Mouse (Mus musculus) Patski (cell line): ENCODE measurements around the gene Psors1c2. TPM values are rescaled to one million over a fixed set of nuclear protein-coding genes. Genes with fewer than 3 reads are reported as not detected.

Experiments used
- ATAC-seq: fragments of 100-300 bp; one replicate; pipeline ENCODE4 v1.8.0; 2021
- CTCF ChIA-PET: fragments of 350-600 bp; sonication (Branson Sonifier 250); formaldehyde crosslinking; loops from one replicate; lab custom pipeline; 2022; ENCODE audit warnings: inconsistent platforms; lab: Charles Lee
- POLR2A ChIA-PET: fragments of 350-600 bp; sonication (Branson Sonifier 250); formaldehyde crosslinking; loops from one replicate; lab custom pipeline; 2022; ENCODE audit warnings: antibody characterized with exemption, inconsistent platforms; lab: Charles Lee
- DNase-seq: peaks from one replicate; pipeline ENCODE4 v3.0.0-alpha.2; 2011; ENCODE audit warnings: low read depth, low spot score
- H3K27me3 ChIP-seq: fragments of 371-371 bp; one replicate; pipeline ENCODE4 v1.5.1; 2021
- CTCF ChIP-seq: fragments of 100-300 bp; IDR thresholded peaks from one replicate; pipeline ENCODE4 v1.5.1; 2021
- in situ Hi-C: fragments of 300-500 bp; cut with MboI; formaldehyde crosslinking; loops from 3 replicates; pipeline ENCODE4 v1.11.1; 2018; ENCODE audit warnings: low pct_unique_long_range_greater_than_20kb, mixed read lengths
- polyA plus RNA-seq: library from polyadenylated mRNA; unstranded; gene quantifications from one replicate; pipeline ENCODE4 v1.2.3, GENCODE M21; 2021

The Psors1c2 gene
- polyA plus RNA-seq = 0.37 TPM

GRCm38 (mm10) chr17:35532901-35533300, at the start of gene Psors1c2:
Gene Psors1c2, plus strand, starts transcription at chr17:35533201.
- TF ChIP-seq CTCF = no peak
- in situ Hi-C loops = no loop called here
- ATAC-seq (no peak), DNase-seq (no peak)
- no peaks in the 10 kb centered on the region for H3K27me3 ChIP-seq
- CTCF ChIA-PET = interaction anchor here (4.3 kb wide), 1 partner anchor 12 kb away, joined by 34 read pairs; no protein-coding TSS in a partner anchor
- POLR2A ChIA-PET = no interaction called here

- ATAC-seq (no peak), DNase-seq (no peak)
- in situ Hi-C loops = no loop called here
- TF ChIP-seq CTCF = peak; percentile 95
- peaks cover 4% of the 10 kb centered on the region for H3K27me3 ChIP-seq
- POLR2A ChIA-PET = no interaction called here
- CTCF ChIA-PET = interaction anchor here (1.0 to 4.0 kb wide), 3 partner anchors 12 to 50 kb away, joined by 3 to 16 read pairs (median 6); no protein-coding TSS in a partner anchor
Observed at GRCm38 (mm10) chr17:35484066-35484465, 48.9 kb upstream of the Psors1c2 start.

- POLR2A ChIA-PET = interaction anchor here (0.6 kb wide), 2 partner anchors 221 to 237 kb away, joined by 3 to 5 read pairs; no protein-coding TSS in a partner anchor
- peaks cover 17% of the 10 kb centered on the region for H3K27me3 ChIP-seq
- DNase-seq (no peak), ATAC-seq (no peak)
- CTCF ChIA-PET = interaction anchor here (4.0 kb wide), 1 partner anchor 28 kb away, joined by 16 read pairs; no protein-coding TSS in a partner anchor
- in situ Hi-C loops = no loop called here
- TF ChIP-seq CTCF = no peak
Observed at GRCm38 (mm10) chr17:35485702-35486101, 47.3 kb upstream of the Psors1c2 start.

GRCm38 (mm10) chr17:35486726-35487125, 46.3 kb upstream of the Psors1c2 start:
- peaks cover 17% of the 10 kb centered on the region for H3K27me3 ChIP-seq
- POLR2A ChIA-PET = no interaction called here
- CTCF ChIA-PET = no interaction called here
- DNase-seq (no peak), ATAC-seq (no peak)
- in situ Hi-C loops = no loop called here
- TF ChIP-seq CTCF = no peak

- peaks cover 20% of the 10 kb centered on the region for H3K27me3 ChIP-seq
- DNase-seq (no peak), ATAC-seq (no peak)
- no peak for TF ChIP-seq CTCF
- CTCF ChIA-PET = interaction anchor here (1.3 kb wide), 1 partner anchor 25 kb away, joined by 4 read pairs; no protein-coding TSS in a partner anchor
- POLR2A ChIA-PET = interaction anchor here (0.7 kb wide), 1 partner anchor 105 kb away, joined by 3 read pairs; no protein-coding TSS in a partner anchor
- in situ Hi-C loops = no loop called here
Observed at GRCm38 (mm10) chr17:35488041-35488440, 45.0 kb upstream of the Psors1c2 start.

- ATAC-seq = no peak
- DNase-seq = no peak
- POLR2A ChIA-PET = no interaction called here
- in situ Hi-C loops = no loop called here
- CTCF ChIA-PET = no interaction called here
- H3K27me3 ChIP-seq = peaks cover 20% of the 10 kb centered on the region
- TF ChIP-seq CTCF = no peak
Observed at GRCm38 (mm10) chr17:35490320-35490719, 42.7 kb upstream of the Psors1c2 start.

GRCm38 (mm10) chr17:35497124-35497523, 35.9 kb upstream of the Psors1c2 start:
- ATAC-seq = no peak
- no peak for DNase-seq
- peaks cover 3% of the 10 kb centered on the region for H3K27me3 ChIP-seq
- in situ Hi-C loops = no loop called here
- CTCF ChIA-PET = no interaction called here
- no peak for TF ChIP-seq CTCF
- POLR2A ChIA-PET = no interaction called here

- no peaks in the 10 kb centered on the region for H3K27me3 ChIP-seq
- TF ChIP-seq CTCF = no peak
- DNase-seq (no peak), ATAC-seq (no peak)
- POLR2A ChIA-PET = interaction anchor here (0.6 kb wide), 1 partner anchor 13 kb away, joined by 7 read pairs; no protein-coding TSS in a partner anchor
- in situ Hi-C loops = no loop called here
- CTCF ChIA-PET = no interaction called here
Observed at GRCm38 (mm10) chr17:35502226-35502625, 30.8 kb upstream of the Psors1c2 start.

- no peak for DNase-seq
- ChIA-PET CTCF (no interaction called here), POLR2A (no interaction called here)
- no peaks in the 10 kb centered on the region for H3K27me3 ChIP-seq
- no peak for TF ChIP-seq CTCF
- in situ Hi-C loops = no loop called here
- no peak for ATAC-seq
Observed at GRCm38 (mm10) chr17:35502762-35503161, 30.2 kb upstream of the Psors1c2 start.

GRCm38 (mm10) chr17:35503849-35504248, 29.2 kb upstream of the Psors1c2 start:
- ChIA-PET POLR2A (no interaction called here), CTCF (no interaction called here)
- no peaks in the 10 kb centered on the region for H3K27me3 ChIP-seq
- no peak for ATAC-seq
- DNase-seq = no peak
- in situ Hi-C loops = no loop called here
- TF ChIP-seq CTCF = no peak

GRCm38 (mm10) chr17:35504628-35505481, 28.1 kb upstream of the Psors1c2 start:
- H3K27me3 ChIP-seq = no peaks in the 10 kb centered on the region
- no peak for DNase-seq
- no peak for TF ChIP-seq CTCF
- POLR2A ChIA-PET = no interaction called here
- CTCF ChIA-PET = no interaction called here
- in situ Hi-C loops = no loop called here
- ATAC-seq = no peak
